ENCODE assay signal across 19 mouse cellular contexts in the genomic region with DNA sequence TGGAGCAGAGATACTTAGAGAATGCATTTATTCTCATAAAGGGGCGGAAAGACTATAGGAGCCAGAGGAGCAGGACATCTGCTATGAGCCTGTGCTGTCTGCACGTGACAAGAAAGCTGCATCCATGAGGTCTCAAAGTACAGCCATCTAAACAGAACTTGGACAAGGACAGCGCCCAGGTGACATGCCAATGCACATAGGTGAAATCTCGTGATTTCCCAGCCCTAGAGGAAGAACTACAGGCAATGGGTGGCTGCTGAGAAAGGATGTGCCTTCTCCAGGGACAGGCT.
DNase-seq lines count a peak whose midpoint lies in the region; ATAC-seq and TF ChIP-seq lines count a peak whose summit lies in the region.
"Had no signal": no experiment of that assay in that cellular context is flagged by ENCODE, and none has a peak within 500 bp of the region (broad histone marks: within the 10 kb centered on the region; RNA-seq: fewer than 3 reads in every experiment).

No protein-coding gene starts in this region.

- no peak for DNase-seq in frontal cortex, postnatal 25 days (ENCODE audit: low spot score in 2 of 2)
- peak; percentile 37 to 76 for DNase-seq in right cerebral cortex, postnatal 10 days (ENCODE audit: low spot score in 2 of 2)
- no peak for DNase-seq in right cerebral cortex, adult 2 months (ENCODE audit: low spot score in 2 of 2)
- no peak for DNase-seq in thymus, postnatal 25 days
- DNase-seq in embryo, embryonic 10 days (ENCODE audit: low spot score), result no peak
- DNase-seq: adrenal gland, postnatal 10 days; cerebellum, adult 18-20 months; cerebellum, adult 9-11 months; gastrocnemius, postnatal 10 days; heart, adult 18-20 months; heart, postnatal 10 days; heart, postnatal 4 days had no signal

- peak overlapping the region; percentile 20 for H3K27ac ChIP-seq in cortical plate, adult 2 months (ENCODE audit: insufficient read depth, low read length)
- H3K27ac ChIP-seq: embryonic facial prominence, embryonic 13.5 days; forebrain, embryonic 13.5 days; heart, embryonic 10.5 days; hindbrain, embryonic 12.5 days had no signal

- no peak for TF ChIP-seq CTCF in cortical plate, adult 2 months (IDR thresholded peaks at IDR 0.05; ENCODE audit: extremely low read depth, insufficient read depth, low read length)

- no peak overlapping the region for H3K4me3 ChIP-seq in cortical plate, adult 2 months (ENCODE audit: insufficient read depth, low read length)
- H3K4me3 ChIP-seq: embryonic facial prominence, embryonic 13.5 days; forebrain, embryonic 13.5 days; heart, embryonic 10.5 days; hindbrain, embryonic 12.5 days had no signal

- 0 out of 2 replicates have a peak, but pooled peaks cover 3% of the 10 kb centered on the region for H3K4me1 ChIP-seq in cortical plate, adult 2 months (ENCODE audit: control insufficient read depth, insufficient read depth, low read length)
- H3K4me1 ChIP-seq: embryonic facial prominence, embryonic 13.5 days; forebrain, embryonic 13.5 days; heart, embryonic 10.5 days; hindbrain, embryonic 12.5 days had no signal

- no peak for TF ChIP-seq POLR2A in cortical plate, adult 2 months (IDR thresholded peaks at IDR 0.05; ENCODE audit: extremely low read depth, insufficient read depth, low read length)

- ATAC-seq in frontal cortex, adult (ENCODE audit: low TSS enrichment), result peak; percentile 87
- ATAC-seq: forebrain, embryonic 13.5 days; hindbrain, embryonic 16.5 days had no signal

Comparison
In these comparisons a context has a peak if more than half of its experiments do, and no peak if none do; other contexts are left out.
1. DNase-seq: peak in right cerebral cortex, postnatal 10 days (2 of 2); none in frontal cortex, postnatal 25 days (0 of 2), right cerebral cortex, adult 2 months (0 of 2), thymus, postnatal 25 days (single experiment) and embryo, embryonic 10 days (single experiment).